Mouse (Mus musculus): Measurements from ENCODE around the gene Gtf2h1.

The Gtf2h1 gene

DNA sequence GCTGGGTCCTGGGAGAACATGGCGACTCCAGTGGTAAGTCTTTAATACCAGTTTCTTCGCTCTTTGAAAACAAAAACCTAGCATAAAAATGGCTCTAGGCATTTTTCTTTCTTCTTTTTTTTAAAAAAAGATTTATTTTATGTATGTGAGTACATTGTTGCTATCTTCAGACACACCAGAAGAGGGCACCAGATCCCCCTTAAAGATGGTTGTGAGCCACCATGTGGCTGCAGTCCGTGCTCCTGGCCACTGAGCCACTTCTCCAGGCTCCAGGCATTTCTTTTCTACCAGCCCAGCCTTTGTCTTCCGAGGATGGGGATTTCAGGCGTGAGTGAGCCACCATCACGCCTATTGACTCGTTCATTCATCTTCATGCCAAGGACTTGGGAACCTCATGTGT is 55.1 kb downstream of the Gtf2h1 start:
- no peak for DNase-seq (ENCODE audit: low spot score)

DNA sequence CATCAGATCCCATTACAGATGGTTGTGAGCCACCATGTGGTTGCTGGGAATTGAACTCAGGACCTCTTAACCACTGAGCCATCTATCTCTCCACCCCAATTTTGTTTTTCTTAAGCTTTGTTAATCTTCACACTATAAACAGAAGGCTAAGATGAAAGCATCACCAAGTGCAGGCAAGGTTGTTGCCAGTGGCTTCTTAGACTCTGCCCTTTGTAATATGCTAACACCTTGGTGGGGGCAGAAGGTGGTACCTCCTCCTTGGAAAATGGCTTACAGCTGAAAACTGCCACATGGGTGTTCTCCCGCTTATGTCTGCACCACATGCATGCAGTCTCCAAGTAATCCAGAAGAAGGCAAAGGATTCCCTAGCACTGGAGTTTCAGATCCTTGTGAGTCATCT is 56.8 kb downstream of the Gtf2h1 start:
- DNase-seq (ENCODE audit: low spot score), result no peak

DNA sequence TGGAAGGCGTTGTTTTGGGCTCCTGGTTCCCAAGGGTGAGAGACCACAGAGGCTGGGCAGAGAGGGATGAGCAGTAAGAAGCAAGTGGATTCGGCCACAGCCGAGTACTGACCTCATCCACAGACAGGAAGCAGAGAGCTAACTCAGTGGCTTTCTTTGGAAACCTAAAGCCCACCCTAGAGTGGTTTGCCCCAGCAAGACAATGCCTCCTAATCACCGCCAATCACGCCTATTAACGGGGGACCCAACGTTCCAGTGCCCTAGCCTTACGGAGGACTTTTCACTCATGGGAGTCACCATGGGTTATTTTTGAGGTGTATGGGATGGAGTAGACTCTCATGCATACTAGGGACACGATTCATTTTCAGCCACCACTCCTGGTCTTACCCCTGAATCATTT is 57.5 kb downstream of the Gtf2h1 start:
- no peak for DNase-seq (ENCODE audit: low spot score)

DNA sequence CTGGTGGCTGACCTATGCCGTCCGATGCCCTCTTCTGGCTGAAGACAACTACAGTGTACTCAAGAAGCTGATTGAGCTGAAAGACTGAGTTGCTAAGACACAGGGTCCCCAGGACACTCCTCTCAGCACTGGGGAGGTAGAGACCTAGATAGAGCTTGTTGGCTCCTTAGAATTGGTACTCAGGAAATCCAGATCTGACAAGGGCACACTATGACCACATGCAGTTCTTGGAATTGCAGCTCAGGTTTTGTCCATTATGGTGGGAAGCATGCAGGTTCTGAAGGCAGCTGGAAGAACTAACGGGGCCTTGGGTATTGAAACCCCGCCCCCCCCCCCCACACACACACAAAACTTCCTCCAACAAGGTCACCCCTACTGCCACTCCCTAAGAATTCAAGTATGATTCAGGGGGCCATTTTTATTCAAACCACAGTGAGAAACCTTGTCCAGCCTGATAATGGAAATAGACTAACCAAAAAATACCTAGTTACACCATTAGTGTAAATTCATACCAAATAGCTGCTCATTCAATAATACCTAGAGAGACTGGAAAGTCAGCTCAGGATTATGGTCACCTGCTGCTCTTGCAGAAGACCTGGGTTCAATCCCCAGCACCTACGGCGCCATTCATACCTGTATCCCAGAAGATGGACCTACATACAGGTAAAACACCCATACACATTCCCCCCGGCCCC is 60.1 kb downstream of the Gtf2h1 start:
- no peak for DNase-seq (ENCODE audit: low spot score)

DNA sequence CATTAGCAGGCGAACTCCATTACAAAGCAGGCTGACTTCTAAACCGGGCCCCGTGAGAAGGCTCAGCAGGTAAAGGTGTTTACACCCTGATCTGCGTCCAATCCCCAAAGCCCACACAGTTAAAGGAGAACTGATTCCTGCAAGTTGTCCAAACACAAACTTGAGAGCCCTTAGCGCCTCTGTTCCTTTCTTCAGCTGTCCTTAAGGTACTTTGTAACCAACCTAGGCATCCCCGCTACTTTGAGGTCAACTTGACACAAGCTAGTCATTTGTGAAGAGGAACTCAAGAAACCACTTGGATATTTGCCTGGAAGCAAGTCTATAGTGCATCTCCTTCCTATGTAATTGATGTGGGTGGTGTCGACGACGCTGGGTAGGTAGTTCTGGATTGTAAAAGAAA is 61.5 kb downstream of the Gtf2h1 start:
- DNase-seq (ENCODE audit: low spot score), result no peak

DNA sequence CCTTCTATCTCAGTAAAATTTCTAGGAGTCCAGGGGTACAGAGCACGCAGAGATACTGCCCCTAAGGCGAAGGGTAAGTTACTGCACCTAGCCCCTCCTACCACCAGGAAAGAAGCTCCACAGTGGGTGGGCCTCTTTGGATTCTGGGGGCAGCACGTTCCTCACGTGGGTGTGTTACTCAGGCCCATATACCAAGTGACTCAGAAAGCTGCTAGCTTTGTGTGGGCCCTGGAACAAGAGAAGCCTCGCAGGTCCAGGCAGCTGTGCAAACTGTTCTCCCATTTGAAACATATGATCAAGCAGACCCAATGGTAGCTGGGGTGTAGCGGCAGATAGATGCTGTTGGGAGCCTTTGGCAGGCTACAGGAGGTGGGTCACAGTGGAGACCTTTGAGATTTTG is 63.1 kb downstream of the Gtf2h1 start:
- DNase-seq (ENCODE audit: low spot score), result no peak

DNA sequence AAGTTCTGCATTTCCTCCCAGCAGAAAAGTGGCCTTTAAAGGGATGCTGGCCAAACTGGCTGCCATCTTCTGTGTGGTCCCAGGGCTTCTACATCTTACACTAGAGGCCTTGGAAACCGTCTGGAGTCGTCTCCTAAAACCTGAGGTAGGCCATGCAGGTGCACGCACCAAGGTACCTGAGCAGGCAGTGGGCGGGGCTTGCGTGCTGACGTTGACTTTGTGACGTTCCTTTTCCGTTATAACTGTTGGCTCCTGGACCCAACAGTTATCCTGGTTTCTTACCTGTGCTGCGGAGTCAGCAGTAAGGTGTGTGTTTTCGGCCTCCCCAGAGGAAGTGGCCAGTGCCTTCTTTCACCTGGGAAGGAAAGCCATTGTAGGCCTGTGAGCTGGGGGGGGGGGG is 65.1 kb downstream of the Gtf2h1 start, which contains the start of gene Ldhc:
Gene Ldhc, plus strand, starts transcription at position 208 of the 400 bp plus-strand sequence.
- DNase-seq (ENCODE audit: low spot score), result no peak

DNA sequence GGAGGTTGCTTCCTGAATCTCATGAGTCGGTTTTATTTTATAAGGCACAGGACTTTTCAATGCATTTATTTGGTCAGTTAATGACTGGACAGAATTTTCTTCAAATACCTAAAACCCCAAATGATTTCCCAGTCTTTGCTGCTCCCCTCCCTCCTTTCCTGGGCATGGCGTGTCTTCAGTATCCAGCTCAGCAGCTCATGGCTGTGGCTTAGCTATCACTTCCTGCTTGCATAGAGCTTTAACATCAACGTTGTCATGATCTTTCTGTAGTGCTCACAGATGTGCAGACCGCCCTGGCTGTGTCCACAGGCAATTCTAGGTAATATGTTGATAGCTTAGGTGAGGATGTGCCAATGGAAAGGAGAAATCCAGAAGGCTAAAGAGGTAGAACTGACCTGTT is 76.1 kb downstream of the Gtf2h1 start:
- DNase-seq (ENCODE audit: low spot score), result no peak
